Mouse (Mus musculus) stomach, embryonic 15.5 days (tissue): ENCODE measurements around the gene Wipf3. TPM values are rescaled to one million over a fixed set of nuclear protein-coding genes. Genes with fewer than 3 reads are reported as not detected.

Source experiments
- ATAC-seq: fragments of 200-750 bp; cut with Nextera tagmentation; 2 replicates; pipeline ENCODE4 v1.8.0; 2017; ENCODE audit warnings: low read depth, moderate number of reproducible peaks, moderate TSS enrichment; ENCODE audit not compliant: insufficient read depth, low FRiP score
- H3K27ac ChIP-seq: fragments of 300-500 bp; sonication (generic); 2 replicates; pipeline ENCODE4 v1.5.1; 2015; ENCODE audit warnings: mild to moderate bottlenecking, inconsistent platforms
- H3K27me3 ChIP-seq: fragments of 300-500 bp; sonication (generic); replicated peaks from 2 replicates; pipeline ENCODE4 v1.6.1; 2015; ENCODE audit warnings: inconsistent platforms
- H3K36me3 ChIP-seq: fragments of 300-500 bp; sonication (generic); 2 replicates; pipeline ENCODE4 v1.6.1; 2015; ENCODE audit warnings: inconsistent platforms
- H3K4me1 ChIP-seq: fragments of 300-500 bp; sonication (generic); 2 replicates; pipeline ENCODE4 v1.6.1; 2015; ENCODE audit warnings: inconsistent platforms
- H3K4me2 ChIP-seq: fragments of 300-500 bp; sonication (generic); 2 replicates; pipeline ENCODE4 v1.6.1; 2015; ENCODE audit warnings: mild to moderate bottlenecking, inconsistent platforms
- H3K4me3 ChIP-seq: fragments of 300-500 bp; sonication (generic); replicated peaks from 2 replicates; pipeline ENCODE4 v1.5.1; 2015; ENCODE audit warnings: inconsistent platforms
- H3K9ac ChIP-seq: fragments of 300-500 bp; sonication (generic); 2 replicates; pipeline ENCODE4 v1.6.1; 2015; ENCODE audit warnings: inconsistent platforms
- H3K9me3 ChIP-seq: fragments of 300-500 bp; sonication (generic); 2 replicates; pipeline ENCODE4 v1.6.1; 2016; ENCODE audit warnings: inconsistent platforms
- WGBS: fragments of 180-500 bp; shearing (Covaris S2); methylation state at CpG from one replicate; pipeline ENCODE4 v1.1.7; 2015; 5-methylcytosine and 5-hydroxymethylcytosine counted together
- polyA plus RNA-seq: library from polyadenylated mRNA; unstranded; fragments of >200 nt; fragmentation: Nextera tagmentation; extraction: Ambion mirVana; gene quantifications from 2 replicates; pipeline ENCODE4 v1.2.1, GENCODE M21; 2015

Gene Wipf3
- polyA plus RNA-seq, 1 experiment from 2014 or later = 0.89 TPM

DNA sequence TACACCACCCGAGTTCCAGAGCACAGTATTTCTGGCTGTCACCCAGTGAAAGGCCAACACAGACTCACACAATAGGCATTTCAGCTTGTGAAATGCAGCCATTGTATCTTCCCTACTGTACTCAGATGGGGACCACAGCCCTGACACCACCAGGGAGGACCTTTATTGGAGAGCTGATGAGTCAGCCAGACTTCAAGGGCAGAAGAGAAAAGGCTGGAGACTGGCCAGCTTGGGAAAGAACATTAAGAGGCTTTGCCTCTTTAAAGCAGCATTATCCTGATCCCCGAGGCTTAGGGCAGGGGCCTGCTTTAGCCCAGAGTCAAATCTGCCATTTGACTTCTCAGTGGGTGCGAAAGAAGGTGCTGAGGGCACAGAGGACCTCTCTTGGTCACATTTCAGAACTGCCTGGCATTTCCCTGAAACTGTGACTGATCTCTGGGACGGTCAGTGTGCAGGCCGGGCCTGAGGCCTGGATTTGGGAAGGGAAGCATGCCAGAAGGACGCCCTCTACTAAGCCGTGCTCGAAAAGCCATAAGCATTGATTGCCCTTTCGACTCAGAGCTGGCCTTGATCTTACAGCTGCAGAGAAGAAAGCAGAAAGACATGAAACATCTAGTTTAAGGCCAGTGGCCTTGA, 111.0 kb downstream of the Wipf3 start:
- no peak overlapping the region for H3K27ac ChIP-seq
- H3K4me3 ChIP-seq = no peak overlapping the region
- H3K4me1 ChIP-seq = no peaks in the 10 kb centered on the region
- ATAC-seq = no peak
- no peak overlapping the region for H3K9ac ChIP-seq
- 65% methylated on average over 9 of the region's 9 CpGs for WGBS
- H3K27me3 ChIP-seq = no peaks in the 10 kb centered on the region
- no peak overlapping the region for H3K4me2 ChIP-seq
- no peaks in the 10 kb centered on the region for H3K36me3 ChIP-seq
- no peaks in the 10 kb centered on the region for H3K9me3 ChIP-seq

DNA sequence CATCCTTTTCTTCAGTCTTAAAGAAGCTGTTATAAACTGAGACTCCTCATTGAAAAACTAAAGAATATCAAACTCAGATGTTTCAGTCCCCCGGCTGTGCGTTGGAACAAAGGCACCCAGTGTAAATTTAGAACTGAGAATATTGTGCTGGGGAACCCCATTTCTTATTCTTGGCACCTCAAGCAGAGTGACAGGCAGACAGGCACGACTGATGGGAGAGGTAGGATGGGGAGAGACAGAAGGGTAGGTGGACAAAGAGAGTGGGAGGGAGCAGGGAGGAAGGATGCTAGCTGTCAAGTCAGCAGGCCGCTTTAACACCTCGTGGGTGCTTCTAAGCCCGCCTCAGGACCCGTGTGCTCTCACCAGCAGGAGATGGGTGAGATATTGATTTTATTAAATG, 113.4 kb downstream of the Wipf3 start:
- Histone ChIP-seq H3K9ac (no peak overlapping the region), H3K9me3 (no peaks in the 10 kb centered on the region), H3K36me3 (no peaks in the 10 kb centered on the region), H3K27ac (no peak overlapping the region), H3K4me2 (no peak overlapping the region), H3K27me3 (no peaks in the 10 kb centered on the region), H3K4me1 (no peaks in the 10 kb centered on the region), H3K4me3 (no peak overlapping the region)
- ATAC-seq = no peak
- 79% methylated on average over 7 of the region's 7 CpGs for WGBS

DNA sequence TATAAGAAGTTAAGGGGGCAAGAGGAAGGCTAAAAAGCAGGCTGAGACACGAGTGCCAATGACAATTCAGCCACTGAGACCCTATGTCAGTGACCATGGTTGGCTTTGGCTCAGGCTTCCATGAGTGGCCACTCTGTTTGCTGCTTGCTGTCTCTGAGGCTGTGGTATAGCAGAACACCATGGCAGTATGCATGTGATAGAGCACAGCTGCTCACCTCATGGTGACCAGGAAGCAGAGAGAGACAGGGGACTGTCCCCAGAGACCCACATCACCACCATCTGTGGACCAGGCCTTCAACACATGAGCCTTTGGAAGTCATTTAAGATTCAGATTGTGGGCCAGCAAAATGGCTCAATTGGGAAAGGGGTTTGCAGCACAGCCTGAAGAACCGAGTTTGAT, 114.2 kb downstream of the Wipf3 start:
- H3K27me3 ChIP-seq = no peaks in the 10 kb centered on the region
- WGBS = 81% methylated on average over 2 of the region's 2 CpGs
- no peak overlapping the region for H3K27ac ChIP-seq
- no peaks in the 10 kb centered on the region for H3K36me3 ChIP-seq
- no peaks in the 10 kb centered on the region for H3K4me1 ChIP-seq
- H3K9me3 ChIP-seq = no peaks in the 10 kb centered on the region
- H3K9ac ChIP-seq = no peak overlapping the region
- H3K4me2 ChIP-seq = no peak overlapping the region
- no peak for ATAC-seq
- no peak overlapping the region for H3K4me3 ChIP-seq

DNA sequence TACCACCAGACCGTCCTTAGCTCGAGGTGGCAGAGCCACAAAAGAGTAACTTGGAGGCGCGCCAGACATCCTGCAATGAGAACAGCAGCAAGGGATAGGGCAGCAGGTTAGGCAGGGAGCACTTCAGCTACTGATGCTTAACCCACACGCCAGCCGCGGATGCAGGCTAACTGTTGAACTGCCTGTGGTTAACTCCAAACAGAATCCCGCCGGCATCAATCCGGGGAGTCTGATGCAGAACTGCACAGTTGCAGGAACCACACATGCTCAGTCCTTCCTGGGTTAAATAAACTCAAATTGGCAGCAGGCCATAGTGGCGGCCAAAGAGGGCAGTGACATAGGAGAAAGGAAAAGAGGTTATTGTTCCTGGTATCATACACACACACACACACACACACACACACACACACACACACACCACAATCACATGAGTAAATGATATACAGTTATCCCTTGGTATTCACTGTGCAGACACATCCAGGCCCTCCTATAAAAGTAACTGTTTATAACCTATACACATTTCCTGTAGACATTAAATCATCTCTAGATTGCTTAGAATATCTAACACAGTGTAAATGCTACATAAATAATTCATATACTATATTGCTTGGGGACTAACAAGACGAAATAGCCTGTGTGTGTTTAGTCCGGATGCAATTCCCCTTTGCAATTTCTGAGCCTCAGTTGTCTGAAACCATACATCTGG, 119.1 kb downstream of the Wipf3 start:
- peak; percentile 27; the same call in 1 of the 2 replicates for ATAC-seq
- Histone ChIP-seq H3K27ac (no peak overlapping the region), H3K4me1 (no peaks in the 10 kb centered on the region), H3K27me3 (no peaks in the 10 kb centered on the region), H3K36me3 (no peaks in the 10 kb centered on the region), H3K9me3 (no peaks in the 10 kb centered on the region), H3K4me2 (no peak overlapping the region), H3K4me3 (no peak overlapping the region), H3K9ac (no peak overlapping the region)
- 43% methylated on average over 13 of the region's 13 CpGs for WGBS

DNA sequence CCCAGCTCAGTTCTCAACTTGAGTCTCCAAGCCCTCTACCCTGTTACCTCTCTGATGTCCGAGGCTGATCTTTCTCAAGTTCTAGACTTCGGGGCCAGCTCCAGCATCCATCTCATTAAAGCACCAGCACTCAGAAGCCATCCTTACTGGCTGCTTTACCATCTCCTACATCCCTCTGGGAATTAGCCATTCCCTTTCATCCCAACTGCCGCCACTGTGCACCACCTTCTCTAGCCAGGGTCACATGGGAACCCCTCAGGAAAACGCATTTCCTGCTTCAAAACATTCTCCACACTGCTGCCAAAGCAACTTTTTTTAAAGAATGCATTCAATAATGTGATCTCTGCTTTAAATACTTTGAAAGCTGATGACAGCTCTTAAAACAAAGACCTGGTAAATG, 119.9 kb downstream of the Wipf3 start:
- H3K4me1 ChIP-seq = no peaks in the 10 kb centered on the region
- WGBS = 67% methylated on average over 4 of the region's 4 CpGs
- no peak overlapping the region for H3K9ac ChIP-seq
- no peak overlapping the region for H3K4me3 ChIP-seq
- H3K4me2 ChIP-seq = no peak overlapping the region
- ATAC-seq = no peak
- H3K27ac ChIP-seq = no peak overlapping the region
- no peaks in the 10 kb centered on the region for H3K27me3 ChIP-seq
- H3K9me3 ChIP-seq = no peaks in the 10 kb centered on the region
- H3K36me3 ChIP-seq = no peaks in the 10 kb centered on the region

DNA sequence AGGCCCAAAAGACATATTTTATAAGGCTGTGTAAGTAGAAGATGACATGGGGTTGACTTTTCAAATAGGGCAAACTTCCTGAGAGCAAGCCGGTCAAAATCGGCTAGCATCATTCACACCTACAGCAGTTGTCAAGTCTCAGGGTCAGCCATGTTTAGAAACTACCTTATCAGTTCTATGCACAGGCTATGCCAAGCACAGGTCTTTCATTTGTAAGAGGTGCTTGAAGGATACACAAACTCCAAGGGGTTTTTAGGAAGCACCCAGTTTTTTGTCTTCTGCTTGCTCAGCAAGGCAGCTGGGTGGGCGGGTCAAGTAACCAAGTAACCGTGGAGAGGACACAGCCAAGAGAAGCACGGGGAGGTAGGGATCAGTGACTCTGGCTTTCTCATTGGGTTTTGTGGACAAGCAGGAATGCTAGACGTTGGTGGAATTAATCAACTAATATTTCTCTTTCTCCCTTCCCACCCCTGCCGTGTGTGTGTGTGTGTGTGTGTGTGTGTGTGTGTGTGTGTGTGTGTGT, 121.5 kb downstream of the Wipf3 start:
- Histone ChIP-seq H3K9me3 (no peaks in the 10 kb centered on the region), H3K36me3 (no peaks in the 10 kb centered on the region), H3K4me1 (0 out of 2 replicates have a peak, but pooled peaks cover 1% of the 10 kb centered on the region), H3K9ac (no peak overlapping the region), H3K4me3 (no peak overlapping the region), H3K27ac (no peak overlapping the region), H3K4me2 (no peak overlapping the region), H3K27me3 (no peaks in the 10 kb centered on the region)
- 55% methylated on average over 7 of the region's 7 CpGs for WGBS
- no peak for ATAC-seq

DNA sequence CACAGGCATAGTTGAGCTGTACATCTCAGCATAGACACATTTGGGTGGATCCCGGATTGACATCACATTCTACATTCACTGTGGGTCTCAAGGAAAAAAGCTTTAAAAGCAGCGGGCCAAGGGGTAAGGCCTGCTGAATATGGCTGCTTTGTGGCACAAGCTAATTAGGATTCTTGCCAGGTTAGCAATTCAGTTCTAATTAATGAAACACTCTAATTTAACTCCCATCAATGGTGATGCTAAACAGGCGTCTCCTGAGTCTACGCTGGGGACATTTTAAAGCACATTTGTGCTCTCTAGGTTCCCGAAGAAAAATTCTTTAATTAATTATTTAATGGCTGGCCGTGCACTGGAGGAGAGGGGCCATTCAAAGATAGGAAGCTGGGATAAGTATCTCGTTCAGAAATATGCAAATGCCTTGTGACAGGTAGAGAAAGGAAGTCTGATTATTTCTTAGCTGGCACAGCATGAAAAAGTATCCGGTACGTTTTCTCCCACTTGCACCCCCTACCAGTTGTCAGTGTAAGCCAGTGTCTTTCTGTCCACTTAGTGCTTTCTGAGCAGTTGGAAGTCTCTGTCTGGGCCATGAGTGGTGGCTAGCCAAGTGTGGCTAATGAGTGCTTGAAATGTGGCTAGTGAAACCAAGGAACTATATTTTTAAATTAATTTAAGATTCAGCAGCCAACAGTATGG, 123.5 kb downstream of the Wipf3 start:
- no peak overlapping the region for H3K4me2 ChIP-seq
- no peaks in the 10 kb centered on the region for H3K9me3 ChIP-seq
- no peak overlapping the region for H3K4me3 ChIP-seq
- H3K4me1 ChIP-seq = 0 out of 2 replicates have a peak, but pooled peaks cover 4% of the 10 kb centered on the region
- H3K27ac ChIP-seq = no peak overlapping the region
- H3K36me3 ChIP-seq = no peaks in the 10 kb centered on the region
- no peaks in the 10 kb centered on the region for H3K27me3 ChIP-seq
- 83% methylated on average over 9 of the region's 9 CpGs for WGBS
- no peak for ATAC-seq
- H3K9ac ChIP-seq = no peak overlapping the region

Other genes starting within 250 kb of the Wipf3 start
- 7.3 and 9.5 TPM in 2 replicates for gene Prr15, start 103.8 kb upstream of the Wipf3 start, polyA plus RNA-seq
- 8.5 and 9.1 TPM in 2 replicates for gene Scrn1, start 136.9 kb downstream of the Wipf3 start, polyA plus RNA-seq
- 5.8 and 6.2 TPM in 2 replicates for gene Plekha8, start 165.5 kb downstream of the Wipf3 start, polyA plus RNA-seq
- 28.0 and 28.8 TPM in 2 replicates for gene Fkbp14, start 167.7 kb downstream of the Wipf3 start, polyA plus RNA-seq